Mouse (Mus musculus) stomach, postnatal 0 days (tissue): ENCODE results near the gene Hydin. TPM values are rescaled to one million over a fixed set of nuclear protein-coding genes. Genes with fewer than 3 reads are reported as not detected.
"Not testable (repeated sequence)": the region's sequence is repeated elsewhere in the genome, so short reads cannot be mapped to it uniquely, and the experiment has no call there.

Experiments used
- ATAC-seq: fragments of 200-750 bp; cut with Nextera tagmentation; 2 replicates; pipeline ENCODE4 v1.8.0; 2017; ENCODE audit not compliant: low FRiP score, low TSS enrichment
- DNase-seq: peaks from one replicate; pipeline ENCODE4 v3.0.0-alpha.2; 2016; ENCODE audit warnings: low spot score
- H3K27ac ChIP-seq: fragments of 300-500 bp; sonication (generic); replicated peaks from 2 replicates; pipeline ENCODE4 v1.5.1; 2014; ENCODE audit warnings: mild to moderate bottlenecking, control low read depth
- H3K27me3 ChIP-seq: fragments of 300-500 bp; sonication (generic); 2 replicates; pipeline ENCODE4 v1.6.1; 2014; ENCODE audit warnings: low read length; ENCODE audit not compliant: control insufficient read depth, insufficient read depth
- H3K36me3 ChIP-seq: fragments of 300-500 bp; sonication (generic); 2 replicates; pipeline ENCODE4 v1.6.1; 2014; ENCODE audit warnings: low read length, mixed read lengths; ENCODE audit not compliant: control insufficient read depth, insufficient read depth
- H3K4me1 ChIP-seq: fragments of 300-500 bp; sonication (generic); replicated peaks from 2 replicates; pipeline ENCODE4 v1.6.1; 2014; ENCODE audit warnings: antibody characterized with exemption; ENCODE audit not compliant: control insufficient read depth, insufficient read depth
- H3K4me2 ChIP-seq: fragments of 300-500 bp; sonication (generic); replicated peaks from 2 replicates; pipeline ENCODE4 v1.6.1; 2014; ENCODE audit warnings: low read depth, mild to moderate bottlenecking, control low read depth, moderate library complexity
- H3K4me3 ChIP-seq: fragments of 300-500 bp; sonication (generic); 2 replicates; pipeline ENCODE4 v1.5.1; 2014; ENCODE audit warnings: low read depth, low read length, control low read depth
- H3K9ac ChIP-seq: fragments of 300-500 bp; sonication (generic); 2 replicates; pipeline ENCODE4 v1.6.1; 2014; ENCODE audit warnings: mild to moderate bottlenecking, low read length, control low read depth, mixed read lengths
- H3K9me3 ChIP-seq: fragments of 300-500 bp; sonication (generic); 2 replicates; pipeline ENCODE4 v1.6.1; 2016; ENCODE audit warnings: low read length; ENCODE audit not compliant: control insufficient read depth
- CTCF ChIP-seq: IDR thresholded peaks from 2 replicates; pipeline ENCODE4 v1.5.1; 2016; ENCODE audit warnings: antibody characterized with exemption, low read depth, mild to moderate bottlenecking, moderate library complexity
- EP300 ChIP-seq: optimal IDR thresholded peaks from 2 replicates; pipeline ENCODE3; 2016; ENCODE audit warnings: antibody characterized with exemption
- WGBS: fragments of 180-500 bp; shearing (Covaris S2); extraction: QIAGEN DNeasy Blood & Tissue Kit; methylation state at CpG from one replicate; pipeline ENCODE4 v1.1.7; 2014; 5-methylcytosine and 5-hydroxymethylcytosine counted together
- polyA plus RNA-seq: library from polyadenylated mRNA; unstranded; fragments of >200 nt; fragmentation: Nextera tagmentation; extraction: Ambion mirVana; gene quantifications from 2 replicates; pipeline ENCODE4 v1.2.1, GENCODE M21; 2015

Hydin gene
- polyA plus RNA-seq, 1 experiment from 2014 or later = 0.05 TPM

DNA sequence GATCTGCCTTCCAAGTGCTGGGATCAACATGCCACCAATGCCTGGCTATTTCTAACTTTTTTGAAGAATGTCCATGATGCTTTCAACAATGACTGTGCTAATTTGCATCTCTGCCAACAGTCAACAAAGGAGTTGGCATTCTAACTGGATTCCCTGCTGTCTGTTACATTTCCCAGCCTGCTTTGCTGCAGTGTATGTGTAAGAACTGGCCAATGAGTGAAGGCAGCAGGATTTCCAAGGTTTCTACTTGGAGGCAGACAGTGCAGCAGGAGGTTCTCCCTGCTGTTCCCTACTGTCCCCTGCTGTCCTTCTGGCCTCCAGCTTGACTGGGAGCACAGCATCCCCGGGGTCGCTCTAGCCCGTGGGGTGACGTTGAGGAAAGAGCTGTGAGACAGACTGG is 52.8 kb downstream of the Hydin start:
- TF ChIP-seq EP300 = no peak
- TF ChIP-seq CTCF = no peak
- ATAC-seq = no peak
- Histone ChIP-seq H3K27ac (no peak overlapping the region), H3K27me3 (no peaks in the 10 kb centered on the region), H3K9ac (no peak overlapping the region), H3K9me3 (no peaks in the 10 kb centered on the region), H3K36me3 (no peaks in the 10 kb centered on the region), H3K4me2 (no peak overlapping the region), H3K4me1 (no peaks in the 10 kb centered on the region), H3K4me3 (no peak overlapping the region)
- DNase-seq = no peak
- 74% methylated on average over 4 of the region's 4 CpGs for WGBS

GRCm38 (mm10) chr8:110321446-110321845 is 54.7 kb downstream of the Hydin start:
- no peak overlapping the region for H3K9ac ChIP-seq
- TF ChIP-seq EP300 (no peak), CTCF (no peak)
- ATAC-seq (no peak), DNase-seq (no peak)
- WGBS = 71% methylated on average over 2 of the region's 2 CpGs
- H3K9me3 ChIP-seq = no peaks in the 10 kb centered on the region
- H3K4me3 ChIP-seq = no peak overlapping the region
- H3K4me2 ChIP-seq = no peak overlapping the region
- H3K27ac ChIP-seq = no peak overlapping the region
- H3K4me1 ChIP-seq = no peaks in the 10 kb centered on the region
- no peaks in the 10 kb centered on the region for H3K36me3 ChIP-seq
- H3K27me3 ChIP-seq = no peaks in the 10 kb centered on the region

DNA sequence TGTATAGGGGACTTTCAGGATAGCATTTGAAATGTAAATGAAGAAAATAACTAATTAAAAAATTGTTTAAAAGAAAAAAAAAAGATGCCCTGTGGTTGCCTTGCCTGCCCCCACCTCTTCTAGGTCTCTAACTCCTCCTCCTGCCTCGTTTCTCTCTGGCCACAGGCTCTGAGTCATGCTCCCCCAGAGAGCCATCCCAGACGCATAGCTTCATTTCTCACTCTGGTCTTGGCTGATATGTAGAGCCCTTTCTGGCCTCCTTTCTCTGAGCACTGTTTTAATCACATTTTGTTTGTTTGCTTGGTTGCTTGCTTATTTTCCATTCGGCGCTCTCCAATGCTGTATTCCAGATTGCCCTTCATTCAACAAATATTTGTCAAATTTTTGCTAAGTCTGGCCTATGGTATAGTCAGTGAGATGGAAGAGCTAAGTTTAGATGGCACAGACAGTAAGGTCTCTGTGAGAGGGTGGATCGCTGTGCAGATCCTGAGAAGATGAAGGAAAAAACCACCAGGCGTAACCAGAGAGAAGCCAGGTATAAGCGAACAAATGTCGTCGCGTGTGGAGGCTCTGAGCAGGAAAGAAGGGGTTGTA is 57.3 kb downstream of the Hydin start:
- no peaks in the 10 kb centered on the region for H3K4me1 ChIP-seq
- H3K4me2 ChIP-seq = no peak overlapping the region
- no peak for TF ChIP-seq EP300
- TF ChIP-seq CTCF = no peak
- DNase-seq (no peak), ATAC-seq (no peak)
- WGBS = 70% methylated on average over 10 of the region's 10 CpGs
- no peaks in the 10 kb centered on the region for H3K9me3 ChIP-seq
- no peaks in the 10 kb centered on the region for H3K27me3 ChIP-seq
- H3K9ac ChIP-seq = no peak overlapping the region
- H3K36me3 ChIP-seq = no peaks in the 10 kb centered on the region
- H3K4me3 ChIP-seq = no peak overlapping the region
- H3K27ac ChIP-seq = no peak overlapping the region

DNA sequence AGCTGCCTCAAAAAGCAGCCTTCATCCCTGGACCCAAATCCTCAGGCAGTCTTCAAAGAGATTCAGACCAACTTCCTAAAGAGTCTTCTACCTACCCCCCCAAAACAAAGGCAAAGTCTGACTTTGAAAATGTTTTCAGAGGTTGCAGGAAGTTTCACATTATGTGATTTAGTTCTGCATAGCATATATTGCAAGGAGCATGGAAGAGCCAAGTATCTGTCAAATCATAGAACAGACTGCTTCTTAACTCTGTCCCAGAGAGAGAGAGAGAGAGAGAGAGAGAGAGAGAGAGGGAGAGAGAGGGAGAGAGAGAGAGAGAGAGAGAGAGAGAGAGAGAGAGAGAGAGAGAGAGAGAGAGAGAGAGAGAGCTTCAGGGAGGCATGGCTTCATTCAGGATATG is 60.3 kb downstream of the Hydin start:
- not testable (repeated sequence) for H3K9ac ChIP-seq, H3K4me1 ChIP-seq, H3K9me3 ChIP-seq, DNase-seq, ATAC-seq, H3K36me3 ChIP-seq, H3K27me3 ChIP-seq, H3K4me3 ChIP-seq, H3K4me2 ChIP-seq, H3K27ac ChIP-seq

DNA sequence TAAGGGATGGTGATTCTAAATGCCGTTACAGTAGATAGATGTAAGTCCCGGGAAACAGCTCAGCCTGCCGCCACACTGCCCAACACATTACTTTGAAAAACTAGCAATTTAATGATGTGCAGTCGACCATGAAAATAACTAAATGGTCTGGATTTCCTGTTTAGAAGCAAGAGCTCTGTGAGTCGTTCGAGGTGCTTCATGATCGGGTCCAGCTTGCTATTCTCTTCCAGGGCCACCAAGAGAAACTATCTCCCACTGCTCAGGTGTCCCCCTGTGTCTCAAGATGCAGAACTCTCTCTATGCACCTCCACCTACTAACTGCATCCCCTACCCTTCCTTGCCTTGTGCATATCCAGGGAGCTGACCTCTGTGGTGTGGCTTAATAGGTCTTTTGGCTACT is 66.6 kb downstream of the Hydin start:
- Histone ChIP-seq H3K9me3 (no peaks in the 10 kb centered on the region), H3K4me1 (no peaks in the 10 kb centered on the region), H3K27me3 (no peaks in the 10 kb centered on the region), H3K4me3 (no peak overlapping the region), H3K9ac (no peak overlapping the region), H3K27ac (no peak overlapping the region), H3K4me2 (no peak overlapping the region), H3K36me3 (no peaks in the 10 kb centered on the region)
- 70% methylated on average over 7 of the region's 7 CpGs for WGBS
- no peak for DNase-seq
- TF ChIP-seq EP300 (no peak), CTCF (no peak)
- ATAC-seq = no peak

DNA sequence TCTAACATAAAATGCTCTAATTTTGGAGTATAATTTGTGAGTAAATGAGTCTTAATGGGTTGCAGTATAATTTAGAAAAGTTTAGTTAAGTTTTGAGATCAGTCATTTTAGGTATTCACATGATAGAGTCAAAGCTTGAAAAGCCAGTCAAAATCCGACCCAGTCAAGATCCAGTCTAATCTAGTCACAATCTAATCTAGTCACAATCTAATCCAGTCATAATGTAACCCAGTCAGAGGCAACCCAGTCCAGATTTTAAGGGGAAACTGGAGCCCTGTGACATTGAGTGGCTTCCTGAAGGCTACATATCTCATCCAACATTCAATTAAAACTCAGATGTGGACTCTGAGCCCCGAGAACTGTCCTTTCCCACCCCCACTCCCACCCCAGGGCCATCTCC is 72.7 kb downstream of the Hydin start:
- Histone ChIP-seq H3K4me2 (no peak overlapping the region), H3K27ac (no peak overlapping the region), H3K27me3 (no peaks in the 10 kb centered on the region), H3K9me3 (no peaks in the 10 kb centered on the region), H3K9ac (no peak overlapping the region), H3K4me3 (no peak overlapping the region), H3K4me1 (no peaks in the 10 kb centered on the region), H3K36me3 (no peaks in the 10 kb centered on the region)
- no peak for TF ChIP-seq CTCF
- no peak for TF ChIP-seq EP300
- 75% methylated on average over 2 of the region's 2 CpGs for WGBS
- DNase-seq = no peak
- ATAC-seq = no peak
